Mouse (Mus musculus) liver, postnatal 0 days (tissue): ENCODE data around the gene Zbtb7a.

ENCODE experiments used
- CTCF ChIP-seq: sonication (generic); IDR thresholded peaks from 2 replicates; pipeline ENCODE4 v1.5.1; 2016; ENCODE audit warnings: antibody characterized with exemption, low read depth
- EP300 ChIP-seq: IDR thresholded peaks from 2 replicates; pipeline ENCODE4 v1.6.1; 2016; ENCODE audit warnings: antibody characterized with exemption, low read depth, mild to moderate bottlenecking

DNA sequence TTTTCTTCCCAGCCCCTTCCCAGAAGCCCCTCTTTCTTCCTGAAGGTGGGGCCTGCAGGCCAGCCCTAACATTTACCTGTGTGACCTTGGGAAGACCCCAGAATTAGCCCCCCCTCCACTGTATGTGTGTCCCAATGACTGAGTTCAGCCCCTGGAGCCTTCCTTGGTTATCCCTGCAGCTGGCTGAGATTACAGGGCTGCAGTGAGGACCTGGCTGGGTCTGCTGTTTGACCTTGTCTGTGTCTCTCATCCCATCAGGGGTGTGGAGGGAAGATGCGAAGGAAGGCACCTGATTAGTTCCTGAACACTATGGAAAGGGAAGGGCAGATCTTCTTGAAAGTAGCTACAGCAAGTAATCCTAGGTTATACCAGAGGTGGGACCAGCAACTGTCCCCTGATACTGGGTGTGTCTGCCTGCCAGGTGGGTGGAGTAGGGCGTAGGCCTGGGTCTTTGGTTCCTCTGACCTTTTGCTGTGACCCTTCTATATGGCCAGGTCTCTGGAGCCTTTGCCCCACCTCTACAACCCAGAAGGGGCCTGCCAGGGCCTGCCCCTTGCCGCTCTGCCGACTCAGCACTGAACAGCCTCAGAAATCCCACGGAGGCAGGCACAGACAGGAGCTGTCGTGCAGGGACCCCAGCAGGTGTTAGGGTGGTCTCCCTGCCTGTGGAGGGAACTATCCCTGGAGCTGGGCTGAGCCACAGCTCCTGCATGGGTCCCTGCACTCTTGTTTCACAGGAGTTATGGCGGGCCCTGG, 6.6 kb downstream of the Zbtb7a start:
- TF ChIP-seq EP300 (no peak), CTCF (no peak)
